Mouse (Mus musculus): ENCODE results near the gene Cdk14. TPM values are rescaled to one million over a fixed set of nuclear protein-coding genes. Genes with fewer than 3 reads are reported as not detected.

The Cdk14 gene
- polyA plus RNA-seq, 1 experiment from 2014 or later: 14.4 TPM

DNA sequence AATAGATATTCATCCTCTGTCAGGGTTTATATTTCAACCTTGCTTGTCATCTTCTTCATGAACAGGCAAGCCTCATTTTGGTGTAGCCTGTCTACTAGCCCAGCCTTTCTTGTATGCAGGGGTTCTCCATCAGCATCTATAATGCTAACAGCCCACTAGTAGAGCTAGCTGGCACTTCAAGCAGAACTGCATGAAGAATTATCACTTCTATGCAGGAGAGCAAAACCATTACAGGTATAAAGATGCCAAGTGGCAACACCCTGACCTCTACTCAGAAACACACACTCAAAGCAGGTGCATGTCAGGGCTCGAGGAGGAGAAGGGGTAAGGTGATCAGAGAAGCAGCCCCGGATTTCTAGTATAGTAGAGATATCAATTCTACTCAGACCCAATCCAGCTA lies 155.4 kb downstream of the Cdk14 start:
- no peak overlapping the region for H3K27ac ChIP-seq (ENCODE audit: low read length)
- H3K9me3 ChIP-seq (replicated peaks; ENCODE audit: control insufficient read depth, low read length): no peaks in the 10 kb centered on the region
- WGBS: 71% methylated on average over 2 of the region's 2 CpGs
- H3K36me3 ChIP-seq (ENCODE audit: control insufficient read depth, insufficient read depth, low read length): no peaks in the 10 kb centered on the region
- H3K9ac ChIP-seq (ENCODE audit: low read length): no peak overlapping the region
- no peak overlapping the region for H3K4me3 ChIP-seq (replicated peaks; ENCODE audit: low read length)
- ATAC-seq (ENCODE audit: insufficient read depth, low FRiP score): no peak
- H3K4me2 ChIP-seq (ENCODE audit: low read depth, low read length): no peak overlapping the region
- no peaks in the 10 kb centered on the region for H3K27me3 ChIP-seq (ENCODE audit: control insufficient read depth, insufficient read depth, low read length)
- peaks cover 10% of the 10 kb centered on the region; the same call in 1 of the 2 replicates for H3K4me1 ChIP-seq (ENCODE audit: control insufficient read depth, insufficient read depth, low read length)

- Histone ChIP-seq H3K9me3 (replicated peaks; ENCODE audit: control insufficient read depth, low read length) (no peaks in the 10 kb centered on the region), H3K9ac (ENCODE audit: low read length) (no peak overlapping the region), H3K4me1 (ENCODE audit: control insufficient read depth, insufficient read depth, low read length) (peaks cover 10% of the 10 kb centered on the region; the same call in 1 of the 2 replicates), H3K27ac (ENCODE audit: low read length) (no peak overlapping the region), H3K4me3 (replicated peaks; ENCODE audit: low read length) (no peak overlapping the region), H3K36me3 (ENCODE audit: control insufficient read depth, insufficient read depth, low read length) (no peaks in the 10 kb centered on the region), H3K27me3 (ENCODE audit: control insufficient read depth, insufficient read depth, low read length) (no peaks in the 10 kb centered on the region), H3K4me2 (ENCODE audit: low read depth, low read length) (peak overlapping the region; percentile 3; the same call in 1 of the 2 replicates)
- 32% methylated on average over 14 of the region's 14 CpGs for WGBS
- ATAC-seq (ENCODE audit: insufficient read depth, low FRiP score): peak; percentile 29; the same call in 1 of the 2 replicates
Measured at GRCm38 (mm10) chr5:5261725-5262296, 158.3 kb downstream of the Cdk14 start.

DNA sequence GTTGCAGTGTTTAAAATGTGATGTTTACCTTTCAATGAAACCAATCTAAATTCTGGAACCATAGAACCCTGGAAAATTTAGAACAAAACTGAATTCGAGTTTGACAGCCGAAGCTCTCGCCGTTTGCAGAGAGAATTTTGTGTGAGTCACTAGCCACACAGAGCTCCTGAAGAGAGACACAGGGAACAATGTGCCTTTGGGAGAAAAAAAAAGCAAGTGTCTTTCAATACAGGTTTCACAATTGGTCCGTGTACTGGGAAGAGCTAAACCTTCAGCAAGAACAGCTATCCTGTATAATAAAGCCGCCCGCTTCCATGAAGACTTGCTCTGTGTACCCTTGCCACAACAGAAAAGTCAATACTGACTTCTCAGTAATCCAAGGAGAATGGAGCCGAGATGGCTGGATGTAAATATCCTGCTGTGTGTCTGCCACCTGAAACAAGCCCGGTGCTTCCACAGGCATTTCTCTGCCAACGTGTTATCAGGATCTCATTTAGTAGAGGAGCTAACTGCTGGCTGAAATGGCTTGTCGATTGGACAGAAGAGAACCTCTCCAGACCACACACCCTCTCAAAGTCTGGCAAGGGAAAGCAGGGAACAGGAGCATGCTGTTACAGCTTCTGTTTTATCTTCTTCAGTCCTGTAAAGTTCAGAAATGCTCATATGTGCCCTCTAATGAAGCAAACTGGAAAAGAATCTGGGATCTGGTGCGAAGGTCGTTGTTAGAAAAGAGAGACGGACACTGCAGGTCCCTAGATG lies 159.0 kb downstream of the Cdk14 start:
- Histone ChIP-seq H3K9ac (ENCODE audit: low read length) (no peak overlapping the region), H3K27ac (ENCODE audit: low read length) (no peak overlapping the region), H3K4me2 (ENCODE audit: low read depth, low read length) (peak overlapping the region; percentile 3; the same call in 1 of the 2 replicates), H3K4me1 (ENCODE audit: control insufficient read depth, insufficient read depth, low read length) (peaks cover 10% of the 10 kb centered on the region; the same call in 1 of the 2 replicates), H3K9me3 (replicated peaks; ENCODE audit: control insufficient read depth, low read length) (no peaks in the 10 kb centered on the region), H3K27me3 (ENCODE audit: control insufficient read depth, insufficient read depth, low read length) (no peaks in the 10 kb centered on the region), H3K4me3 (replicated peaks; ENCODE audit: low read length) (no peak overlapping the region), H3K36me3 (ENCODE audit: control insufficient read depth, insufficient read depth, low read length) (no peaks in the 10 kb centered on the region)
- ATAC-seq (ENCODE audit: insufficient read depth, low FRiP score): no peak
- 53% methylated on average over 14 of the region's 14 CpGs for WGBS

- Histone ChIP-seq H3K4me2 (ENCODE audit: low read depth, low read length) (no peak overlapping the region), H3K4me3 (replicated peaks; ENCODE audit: low read length) (no peak overlapping the region), H3K27me3 (ENCODE audit: control insufficient read depth, insufficient read depth, low read length) (no peaks in the 10 kb centered on the region), H3K9ac (ENCODE audit: low read length) (no peak overlapping the region), H3K27ac (ENCODE audit: low read length) (no peak overlapping the region), H3K4me1 (ENCODE audit: control insufficient read depth, insufficient read depth, low read length) (0 out of 2 replicates have a peak, but pooled peaks cover 7% of the 10 kb centered on the region), H3K9me3 (replicated peaks; ENCODE audit: control insufficient read depth, low read length) (no peaks in the 10 kb centered on the region), H3K36me3 (ENCODE audit: control insufficient read depth, insufficient read depth, low read length) (no peaks in the 10 kb centered on the region)
- WGBS: 53% methylated on average over 7 of the region's 7 CpGs
- no peak for ATAC-seq (ENCODE audit: insufficient read depth, low FRiP score)
Measured at GRCm38 (mm10) chr5:5260309-5260708, 159.8 kb downstream of the Cdk14 start.

GRCm38 (mm10) chr5:5254391-5254790 lies 165.7 kb downstream of the Cdk14 start:
- Histone ChIP-seq H3K36me3 (ENCODE audit: control insufficient read depth, insufficient read depth, low read length) (no peaks in the 10 kb centered on the region), H3K27me3 (ENCODE audit: control insufficient read depth, insufficient read depth, low read length) (no peaks in the 10 kb centered on the region), H3K9me3 (replicated peaks; ENCODE audit: control insufficient read depth, low read length) (no peaks in the 10 kb centered on the region), H3K9ac (ENCODE audit: low read length) (no peak overlapping the region), H3K4me2 (ENCODE audit: low read depth, low read length) (no peak overlapping the region), H3K27ac (ENCODE audit: low read length) (no peak overlapping the region), H3K4me3 (replicated peaks; ENCODE audit: low read length) (no peak overlapping the region), H3K4me1 (ENCODE audit: control insufficient read depth, insufficient read depth, low read length) (no peaks in the 10 kb centered on the region)
- WGBS: 66% methylated on average over 6 of the region's 6 CpGs
- ATAC-seq (ENCODE audit: insufficient read depth, low FRiP score): no peak

DNA sequence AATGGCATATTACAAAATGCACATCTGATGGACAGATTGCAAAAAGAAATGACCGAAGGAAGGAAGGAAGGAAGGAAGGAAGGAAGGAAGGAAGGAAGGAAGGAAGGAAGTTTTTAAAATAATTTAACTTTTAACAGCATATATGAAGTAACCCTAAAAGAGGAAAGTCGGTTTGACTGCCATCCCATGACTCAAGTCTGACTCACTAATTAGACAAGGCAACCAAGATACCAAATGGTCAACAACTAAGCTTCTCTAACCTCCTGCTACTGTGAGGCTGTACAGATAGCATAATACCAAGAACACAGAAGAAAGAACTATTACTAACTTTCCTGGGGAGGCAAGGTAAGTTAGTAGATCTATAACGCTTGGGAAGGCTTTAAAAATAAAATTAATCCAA lies 166.9 kb downstream of the Cdk14 start:
- Histone ChIP-seq H3K27me3 (ENCODE audit: control insufficient read depth, insufficient read depth, low read length) (no peaks in the 10 kb centered on the region), H3K9me3 (replicated peaks; ENCODE audit: control insufficient read depth, low read length) (no peaks in the 10 kb centered on the region), H3K27ac (ENCODE audit: low read length) (no peak overlapping the region), H3K4me1 (ENCODE audit: control insufficient read depth, insufficient read depth, low read length) (no peaks in the 10 kb centered on the region), H3K9ac (ENCODE audit: low read length) (no peak overlapping the region), H3K4me2 (ENCODE audit: low read depth, low read length) (no peak overlapping the region), H3K36me3 (ENCODE audit: control insufficient read depth, insufficient read depth, low read length) (no peaks in the 10 kb centered on the region), H3K4me3 (replicated peaks; ENCODE audit: low read length) (no peak overlapping the region)
- ATAC-seq (ENCODE audit: insufficient read depth, low FRiP score): no peak
- 91% methylated on average over 3 of the region's 3 CpGs for WGBS

DNA sequence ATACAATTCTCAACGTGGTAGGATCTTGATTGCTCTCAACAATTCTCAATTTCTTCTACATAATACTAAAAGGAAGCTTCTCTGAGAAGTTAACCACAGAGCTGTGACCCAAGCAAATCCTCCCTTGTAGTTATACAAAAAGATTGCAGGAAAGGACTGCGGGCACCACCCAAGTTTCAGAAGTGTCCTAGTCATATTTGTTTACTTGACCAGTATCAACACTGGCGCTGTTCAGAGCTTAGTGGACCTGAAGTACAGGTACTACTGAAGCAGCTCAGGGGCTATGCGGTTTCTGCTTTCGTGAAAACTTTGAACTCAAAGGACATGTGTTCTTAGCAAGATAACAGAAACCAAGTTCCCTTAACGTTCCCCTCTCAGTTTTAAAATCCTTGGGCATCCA lies 172.4 kb downstream of the Cdk14 start:
- H3K4me3 ChIP-seq (replicated peaks; ENCODE audit: low read length): no peak overlapping the region
- no peak overlapping the region for H3K4me2 ChIP-seq (ENCODE audit: low read depth, low read length)
- H3K36me3 ChIP-seq (ENCODE audit: control insufficient read depth, insufficient read depth, low read length): no peaks in the 10 kb centered on the region
- H3K4me1 ChIP-seq (ENCODE audit: control insufficient read depth, insufficient read depth, low read length): no peaks in the 10 kb centered on the region
- no peak overlapping the region for H3K9ac ChIP-seq (ENCODE audit: low read length)
- H3K9me3 ChIP-seq (replicated peaks; ENCODE audit: control insufficient read depth, low read length): no peaks in the 10 kb centered on the region
- 82% methylated on average over 6 of the region's 6 CpGs for WGBS
- ATAC-seq (ENCODE audit: insufficient read depth, low FRiP score): no peak
- H3K27ac ChIP-seq (ENCODE audit: low read length): no peak overlapping the region
- H3K27me3 ChIP-seq (ENCODE audit: control insufficient read depth, insufficient read depth, low read length): no peaks in the 10 kb centered on the region

DNA sequence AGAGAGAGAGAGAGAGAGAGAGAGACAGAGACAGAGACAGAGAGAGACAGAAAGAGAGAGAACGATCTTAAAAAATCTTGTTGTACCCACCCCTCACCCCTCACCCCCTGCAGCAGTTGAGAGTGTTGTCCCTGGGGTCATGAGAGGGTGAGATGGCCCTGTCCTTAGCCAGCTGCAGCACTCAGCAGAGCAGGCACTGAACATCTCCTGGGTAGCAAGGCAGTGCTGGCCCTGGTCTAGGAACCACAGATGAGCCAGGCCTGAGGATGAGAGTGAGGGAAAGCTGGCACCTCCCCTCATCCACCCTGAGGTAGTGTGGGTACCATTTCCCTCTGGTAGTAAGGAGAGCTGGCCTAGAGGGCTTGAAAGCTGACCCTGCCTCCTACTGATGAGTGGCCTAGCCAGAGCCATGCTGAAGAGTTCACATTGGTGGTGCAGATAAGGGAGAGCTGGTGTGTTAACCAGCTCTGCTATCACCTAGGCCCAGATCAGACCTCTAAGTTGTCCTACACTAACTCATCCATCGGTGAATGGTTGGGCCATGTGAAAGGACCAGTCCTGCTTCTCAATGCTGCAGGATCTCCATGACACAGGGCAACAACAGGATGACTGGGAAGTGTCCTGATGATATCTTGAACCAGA lies 173.5 kb downstream of the Cdk14 start:
- H3K27me3 ChIP-seq (ENCODE audit: control insufficient read depth, insufficient read depth, low read length): no peaks in the 10 kb centered on the region
- H3K4me3 ChIP-seq (replicated peaks; ENCODE audit: low read length): no peak overlapping the region
- no peak for ATAC-seq (ENCODE audit: insufficient read depth, low FRiP score)
- WGBS: 86% methylated on average over 2 of the region's 2 CpGs
- no peak overlapping the region for H3K4me2 ChIP-seq (ENCODE audit: low read depth, low read length)
- H3K9me3 ChIP-seq (replicated peaks; ENCODE audit: control insufficient read depth, low read length): no peaks in the 10 kb centered on the region
- H3K4me1 ChIP-seq (ENCODE audit: control insufficient read depth, insufficient read depth, low read length): no peaks in the 10 kb centered on the region
- H3K9ac ChIP-seq (ENCODE audit: low read length): no peak overlapping the region
- no peaks in the 10 kb centered on the region for H3K36me3 ChIP-seq (ENCODE audit: control insufficient read depth, insufficient read depth, low read length)
- H3K27ac ChIP-seq (ENCODE audit: low read length): no peak overlapping the region

DNA sequence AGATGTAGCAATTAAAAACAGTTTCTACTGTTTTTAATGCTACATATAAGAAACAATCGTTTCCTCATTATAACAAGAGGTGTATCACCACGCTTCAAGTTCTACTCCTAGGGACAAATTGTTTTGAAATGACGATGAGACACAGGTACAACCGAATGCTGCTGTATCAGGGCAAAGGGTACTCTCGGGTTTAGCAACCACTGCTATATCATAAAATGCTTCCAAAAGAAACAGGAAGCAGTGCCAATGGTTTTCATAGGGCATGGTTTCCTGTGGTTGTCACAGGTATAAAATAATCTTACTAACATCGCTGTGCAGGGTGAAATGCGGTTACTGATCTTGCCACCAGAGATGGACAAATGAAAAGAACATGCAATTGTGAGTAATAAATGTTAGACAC lies 174.9 kb downstream of the Cdk14 start:
- Histone ChIP-seq H3K4me2 (ENCODE audit: low read depth, low read length) (no peak overlapping the region), H3K36me3 (ENCODE audit: control insufficient read depth, insufficient read depth, low read length) (no peaks in the 10 kb centered on the region), H3K4me3 (replicated peaks; ENCODE audit: low read length) (no peak overlapping the region), H3K27ac (ENCODE audit: low read length) (no peak overlapping the region), H3K9me3 (replicated peaks; ENCODE audit: control insufficient read depth, low read length) (no peaks in the 10 kb centered on the region), H3K4me1 (ENCODE audit: control insufficient read depth, insufficient read depth, low read length) (no peaks in the 10 kb centered on the region), H3K27me3 (ENCODE audit: control insufficient read depth, insufficient read depth, low read length) (no peaks in the 10 kb centered on the region), H3K9ac (ENCODE audit: low read length) (no peak overlapping the region)
- WGBS: 89% methylated on average over 7 of the region's 7 CpGs
- no peak for ATAC-seq (ENCODE audit: insufficient read depth, low FRiP score)

Measured in stomach, embryonic 16.5 days (tissue).